Mouse (Mus musculus): Measurements from ENCODE around the gene Lrr1.
A peak's percentile ranks its signal among the peaks of the same experiment; 100 is the strongest.
"Not testable (repeated sequence)": the region's sequence is repeated elsewhere in the genome, so short reads cannot be mapped to it uniquely, and the experiment has no call there.

The Lrr1 gene

DNA sequence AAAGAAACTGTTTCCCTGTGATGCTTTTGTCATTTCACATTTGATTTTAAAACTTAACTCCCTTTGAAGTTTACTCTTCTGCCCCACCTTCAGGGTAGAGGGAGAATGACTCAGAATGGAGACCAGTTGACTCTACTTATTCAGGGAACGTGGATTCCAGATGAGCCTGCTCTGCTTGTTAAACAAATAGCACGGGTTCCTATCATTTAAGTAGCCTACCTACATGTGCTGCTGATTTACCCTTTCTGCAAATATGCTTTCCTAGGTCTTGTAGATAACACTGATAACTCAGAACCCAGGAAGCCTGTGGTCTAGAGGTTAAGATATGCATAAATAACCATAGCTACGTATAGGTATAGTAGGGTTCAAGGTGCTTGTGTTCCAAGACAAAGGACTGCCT is 3.7 kb upstream of the Lrr1 start:
- DNase-seq (ENCODE audit: low spot score) = no peak

DNA sequence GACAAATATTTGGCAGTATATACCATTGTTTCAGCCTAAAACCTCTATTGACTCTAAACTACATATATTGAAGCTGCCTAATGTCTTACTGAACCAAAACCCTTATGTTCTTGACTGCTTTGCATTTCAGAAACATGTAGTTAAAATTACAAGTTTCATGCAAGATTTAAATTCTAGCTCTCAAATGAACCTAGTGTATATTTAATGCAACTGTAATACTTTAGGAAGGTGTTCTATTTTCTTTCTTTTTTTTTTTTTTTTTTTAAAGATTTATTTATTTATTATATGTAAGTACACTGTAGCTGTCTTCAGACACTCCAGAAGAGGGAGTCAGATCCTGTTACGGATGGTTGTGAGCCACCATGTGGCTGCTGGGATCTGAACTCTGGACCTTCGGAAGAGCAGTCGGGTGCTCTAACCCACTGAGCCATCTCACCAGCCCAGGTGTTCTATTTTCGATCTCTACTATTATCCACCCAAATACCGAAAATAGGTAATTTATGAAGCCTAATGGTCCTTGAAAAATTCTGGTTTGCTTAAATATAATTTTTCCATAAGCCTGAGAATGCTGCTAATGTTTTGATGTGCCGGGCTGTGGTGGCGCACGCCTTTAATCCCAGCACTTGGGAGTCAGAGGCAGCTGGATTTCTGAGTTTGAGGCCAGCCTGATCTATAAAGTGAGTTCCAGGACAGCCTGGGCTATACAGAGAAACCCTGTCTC is 1.6 kb upstream of the Lrr1 start:
- DNase-seq (ENCODE audit: low spot score) = not testable (repeated sequence)

DNA sequence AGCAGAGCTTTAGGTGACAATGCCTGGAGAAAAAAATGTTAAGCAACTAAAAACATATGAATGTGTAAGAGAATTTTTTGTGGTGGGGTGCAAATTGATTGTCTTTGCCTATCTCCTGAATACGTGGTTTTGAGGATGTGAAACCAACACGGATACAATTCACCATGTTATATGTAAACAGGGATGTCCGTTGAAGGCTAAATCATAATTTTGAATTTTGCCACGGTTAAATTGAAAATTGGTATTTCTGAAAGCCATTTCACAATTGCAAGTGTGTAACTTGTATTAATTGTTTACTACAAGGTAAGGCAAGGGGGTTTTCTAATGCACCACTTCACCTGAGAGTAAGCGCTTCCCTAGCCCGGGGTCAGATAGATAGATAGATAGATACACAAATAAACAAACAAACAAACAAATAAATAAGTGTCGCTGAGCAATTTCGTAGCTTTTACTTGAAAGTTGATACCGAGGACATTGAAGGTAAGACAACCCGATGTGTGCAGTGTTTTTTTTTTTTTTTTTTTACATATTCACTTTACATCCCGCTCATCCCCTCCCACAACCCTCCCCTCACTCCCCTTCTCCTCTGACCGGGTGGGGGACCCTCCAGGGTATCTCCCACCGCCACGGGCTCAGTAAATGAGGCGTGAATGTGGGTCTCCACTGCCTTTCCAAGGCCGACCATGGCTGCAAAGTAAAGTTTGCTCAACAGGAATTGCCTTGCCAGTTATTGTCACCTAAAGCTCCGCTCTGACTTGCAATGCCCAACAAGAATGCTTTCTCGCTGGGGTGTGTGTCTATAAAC is 756 bp upstream of the Lrr1 start:
- DNase-seq (ENCODE audit: low spot score) = no peak

DNA sequence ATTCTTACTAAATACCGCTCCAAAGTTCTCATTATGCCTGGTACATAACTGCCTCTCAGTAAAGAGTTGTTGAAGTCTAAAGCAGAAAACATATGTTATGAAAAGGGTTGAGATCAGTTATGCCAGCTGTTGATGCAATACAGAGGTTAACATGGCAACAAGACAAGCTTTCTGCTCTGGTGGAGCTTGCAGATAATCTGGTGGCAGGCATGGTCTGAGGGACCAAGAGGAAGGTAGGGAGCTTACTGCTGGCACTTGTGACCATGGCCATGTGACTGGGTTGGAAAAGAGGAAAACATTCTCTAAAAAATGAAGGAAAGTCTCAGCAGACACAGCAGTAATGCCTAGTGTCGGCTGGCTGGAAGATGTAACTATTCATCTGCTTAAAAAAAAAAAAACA is 2.7 kb downstream of the Lrr1 start:
- no peak for DNase-seq (ENCODE audit: low spot score)

DNA sequence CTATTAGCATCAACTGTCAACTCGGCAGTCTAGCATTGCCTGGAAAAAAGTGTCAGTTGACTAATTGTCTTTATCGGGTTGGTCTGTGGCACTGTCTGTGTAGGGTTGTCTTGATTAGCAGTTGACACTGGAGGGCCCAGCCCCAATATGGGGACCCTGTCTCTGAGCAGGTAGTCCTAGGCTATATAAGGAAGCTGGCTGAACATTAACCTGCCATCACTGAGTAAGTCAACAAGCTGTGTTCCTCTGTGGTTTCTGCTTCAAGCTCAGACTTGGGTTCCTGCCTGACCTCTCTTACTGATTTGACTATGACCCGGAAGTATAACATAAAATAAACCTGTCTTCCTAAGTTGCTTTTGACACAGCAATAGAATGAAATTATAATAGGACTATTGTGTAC is 7.4 kb downstream of the Lrr1 start:
- DNase-seq (ENCODE audit: low spot score) = no peak

DNA sequence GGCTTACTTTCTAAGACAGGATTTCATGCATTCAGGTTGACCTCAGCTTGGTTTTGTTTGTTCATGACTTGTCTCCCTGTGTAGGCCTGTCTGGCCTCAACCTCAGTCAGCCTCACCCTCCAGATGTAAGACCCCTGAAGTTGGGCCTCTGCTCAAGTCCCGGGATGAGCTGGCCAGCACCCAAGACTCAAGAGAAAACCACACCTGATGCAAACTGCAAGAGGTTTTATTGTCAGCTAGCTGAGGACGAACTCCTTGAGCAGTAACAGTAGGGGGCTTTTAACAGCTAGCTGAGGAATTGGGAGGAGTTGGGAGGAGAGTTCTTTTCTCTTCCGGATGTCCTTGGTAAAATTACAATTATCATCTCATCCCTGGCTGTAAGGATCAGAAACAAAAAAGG is 8.9 kb downstream of the Lrr1 start:
- no peak for DNase-seq (ENCODE audit: low spot score)

DNA sequence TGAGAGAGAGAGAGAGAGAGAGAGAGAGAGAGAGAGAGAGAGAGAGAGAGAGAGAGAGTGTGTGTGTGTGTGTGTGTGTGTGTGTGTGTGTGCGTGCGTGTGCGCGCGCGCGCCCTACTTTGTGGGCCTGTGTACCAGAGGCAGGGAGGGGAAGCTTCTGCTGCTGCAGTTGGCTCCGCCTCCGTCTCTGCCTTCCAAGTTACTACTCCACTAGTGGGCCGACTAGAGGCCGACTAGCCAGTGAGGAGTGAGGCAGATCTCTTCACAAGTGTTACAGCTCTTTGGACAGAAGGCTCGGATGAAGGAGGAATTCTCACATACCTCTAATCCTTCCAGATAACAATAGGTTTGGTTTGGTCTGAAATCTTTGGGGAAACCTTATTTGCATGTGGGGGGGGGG is 10.8 kb downstream of the Lrr1 start:
- no peak for DNase-seq (ENCODE audit: low spot score)

DNA sequence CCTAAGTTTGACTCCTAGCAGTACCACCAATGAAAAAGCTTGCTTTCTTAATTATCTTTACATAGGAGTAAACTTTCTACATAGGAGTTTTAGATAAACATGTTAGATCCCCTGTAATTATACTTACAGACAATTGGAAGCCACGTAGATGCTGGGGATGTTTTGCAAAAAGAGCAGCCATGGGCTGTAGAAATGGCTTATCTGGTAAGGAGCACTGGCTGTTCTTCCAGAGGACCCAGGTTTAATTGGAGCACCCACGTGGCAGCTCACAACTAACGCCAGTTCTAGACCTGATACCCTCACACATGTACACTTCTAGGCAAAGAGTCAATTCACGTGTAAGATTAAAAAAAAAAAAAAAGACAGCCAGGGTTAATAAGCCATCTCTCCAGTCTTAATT is 13.2 kb downstream of the Lrr1 start:
- DNase-seq (ENCODE audit: low spot score) = no peak

DNA sequence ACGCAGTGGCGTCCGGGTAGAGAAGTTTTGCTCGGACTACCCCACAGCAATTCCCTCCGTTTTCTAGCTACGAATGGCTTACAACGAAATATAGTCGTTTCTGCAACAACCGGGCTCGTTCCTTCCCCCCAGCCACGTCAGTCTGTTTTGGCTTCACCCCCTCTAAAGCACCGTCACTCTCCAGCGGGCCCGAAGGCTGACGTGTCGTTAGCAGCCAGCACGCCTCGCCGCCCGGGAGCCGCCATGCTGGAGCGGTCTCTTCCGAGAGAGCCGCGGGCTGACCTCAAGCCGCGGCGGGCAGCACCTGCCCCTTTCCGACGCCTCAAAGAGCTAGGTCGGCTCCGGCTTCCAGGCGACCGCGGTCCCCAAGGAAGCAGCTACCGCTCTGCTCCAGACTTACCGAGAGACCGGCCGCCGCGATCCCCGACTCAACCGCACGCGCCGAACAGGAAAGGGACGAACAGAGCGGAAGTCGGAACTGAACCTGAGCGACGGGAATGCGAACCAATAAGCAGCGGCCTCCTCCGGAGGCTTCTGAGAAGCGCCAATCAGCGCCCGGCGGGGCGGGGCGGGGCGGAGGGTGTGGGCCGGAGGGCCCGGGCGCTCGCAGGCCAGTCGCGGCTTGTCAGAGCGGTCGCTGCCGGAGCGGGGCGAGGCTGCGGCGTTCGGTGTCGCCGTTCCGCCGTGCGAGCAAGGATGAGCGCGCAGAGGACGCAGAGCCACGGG is 15.1 kb downstream of the Lrr1 start, which contains the start of the genes Rpl36al and Mgat2:
TSS of gene Rpl36al (minus strand) at position 501 of the 726 bp plus-strand sequence.
TSS of gene Mgat2 (plus strand) at position 575 of the 726 bp plus-strand sequence.
- peak; percentile 99 for DNase-seq (ENCODE audit: low spot score)

DNA sequence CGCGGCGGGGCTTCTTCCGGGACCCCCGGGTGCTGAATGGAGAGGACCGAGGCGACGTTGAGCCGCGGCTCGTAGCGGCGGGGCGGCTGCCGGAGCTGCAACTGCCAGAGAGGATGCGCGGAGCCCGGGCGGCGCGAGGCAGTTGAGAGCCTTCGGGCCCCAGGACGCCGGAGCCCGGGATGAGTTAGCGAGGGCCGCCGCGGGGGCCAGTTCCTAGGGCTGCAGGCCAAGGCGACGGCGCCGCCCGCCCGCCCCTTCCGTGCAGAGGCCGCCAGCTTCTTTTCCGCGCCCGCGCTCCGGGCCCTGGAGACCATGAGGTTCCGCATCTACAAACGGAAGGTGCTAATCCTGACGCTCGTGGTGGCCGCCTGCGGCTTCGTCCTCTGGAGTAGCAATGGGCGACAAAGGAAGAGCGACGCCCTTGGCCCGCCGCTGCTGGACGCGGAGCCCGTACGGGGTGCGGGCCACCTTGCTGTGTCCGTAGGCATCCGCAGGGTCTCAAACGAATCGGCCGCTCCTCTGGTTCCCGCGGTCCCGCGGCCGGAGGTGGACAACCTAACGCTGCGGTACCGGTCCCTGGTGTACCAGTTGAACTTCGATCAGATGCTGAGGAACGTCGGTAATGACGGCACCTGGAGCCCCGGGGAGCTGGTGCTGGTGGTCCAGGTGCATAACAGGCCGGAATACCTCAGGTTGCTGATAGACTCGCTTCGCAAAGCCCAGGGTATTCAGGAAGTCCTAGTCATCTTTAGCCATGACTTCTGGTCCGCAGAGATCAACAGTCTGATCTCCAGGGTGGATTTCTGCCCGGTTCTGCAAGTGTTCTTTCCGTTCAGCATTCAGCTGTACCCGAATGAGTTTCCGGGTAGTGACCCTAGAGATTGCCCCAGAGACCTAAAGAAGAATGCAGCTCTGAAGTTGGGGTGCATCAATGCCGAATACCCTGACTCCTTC is 16.0 kb downstream of the Lrr1 start:
- peak; percentile 62 for DNase-seq (ENCODE audit: low spot score)

DNA sequence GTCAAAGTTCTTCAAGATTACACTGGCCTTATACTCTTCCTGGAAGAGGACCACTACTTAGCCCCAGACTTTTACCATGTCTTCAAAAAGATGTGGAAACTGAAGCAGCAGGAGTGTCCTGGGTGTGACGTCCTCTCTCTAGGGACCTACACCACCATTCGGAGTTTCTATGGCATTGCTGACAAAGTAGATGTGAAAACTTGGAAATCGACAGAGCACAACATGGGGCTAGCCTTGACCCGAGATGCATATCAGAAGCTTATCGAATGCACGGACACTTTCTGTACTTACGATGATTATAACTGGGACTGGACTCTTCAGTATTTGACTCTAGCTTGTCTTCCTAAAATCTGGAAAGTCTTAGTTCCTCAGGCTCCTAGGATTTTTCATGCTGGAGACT is 16.8 kb downstream of the Lrr1 start:
- no peak for DNase-seq (ENCODE audit: low spot score)

DNA sequence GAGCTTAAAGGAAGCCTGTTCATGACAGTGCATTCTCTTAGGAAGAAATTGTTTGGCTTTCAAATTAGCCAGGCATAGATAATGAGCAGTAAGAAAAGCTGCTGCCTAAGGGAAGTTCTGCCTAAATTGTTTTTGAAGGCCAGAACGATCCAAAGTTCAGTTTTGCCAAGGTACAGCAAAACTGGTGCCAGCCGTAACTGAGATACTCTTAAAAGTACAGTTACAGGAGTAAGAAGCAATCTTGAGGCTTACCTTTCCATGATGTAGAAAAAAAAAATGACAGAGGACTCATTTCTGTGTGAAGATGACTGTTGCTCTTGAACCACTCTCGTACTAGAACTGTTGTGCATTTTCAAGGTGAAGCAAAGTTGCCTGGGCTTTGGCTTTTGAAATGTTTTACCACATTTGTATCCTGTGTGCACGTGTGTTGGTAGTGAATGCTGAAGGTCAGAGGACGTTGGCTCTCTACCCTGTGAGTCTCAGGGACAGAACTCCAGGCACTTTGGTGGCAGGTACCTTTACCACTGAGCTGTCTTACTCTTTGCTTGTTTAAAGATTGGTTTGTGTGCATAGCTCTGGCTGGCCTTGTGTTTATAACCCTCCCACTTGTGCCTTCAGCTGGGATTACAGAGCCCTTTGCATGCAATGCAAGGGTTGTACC is 18.3 kb downstream of the Lrr1 start:
- DNase-seq (ENCODE audit: low spot score) = no peak

DNA sequence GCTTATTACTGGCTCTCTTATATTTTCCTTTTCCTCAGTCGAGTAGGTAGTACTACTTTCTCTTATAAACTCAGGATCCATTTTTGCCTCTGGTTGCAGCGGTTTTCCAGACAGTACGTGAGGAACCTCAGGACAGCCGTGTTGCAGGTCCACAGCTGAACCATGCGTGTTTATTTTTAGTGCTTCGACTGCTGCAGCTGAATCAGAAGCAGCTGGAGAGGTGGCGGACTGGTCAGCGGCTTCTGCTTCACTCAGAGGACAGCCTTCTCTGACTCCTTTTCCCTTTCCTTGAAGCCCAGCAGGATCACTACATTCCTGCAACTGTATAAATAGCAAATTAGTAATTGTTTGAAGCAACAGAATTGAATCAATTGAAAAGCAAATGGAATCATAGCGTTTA is 21.5 kb downstream of the Lrr1 start:
- DNase-seq (ENCODE audit: low spot score) = no peak

DNA sequence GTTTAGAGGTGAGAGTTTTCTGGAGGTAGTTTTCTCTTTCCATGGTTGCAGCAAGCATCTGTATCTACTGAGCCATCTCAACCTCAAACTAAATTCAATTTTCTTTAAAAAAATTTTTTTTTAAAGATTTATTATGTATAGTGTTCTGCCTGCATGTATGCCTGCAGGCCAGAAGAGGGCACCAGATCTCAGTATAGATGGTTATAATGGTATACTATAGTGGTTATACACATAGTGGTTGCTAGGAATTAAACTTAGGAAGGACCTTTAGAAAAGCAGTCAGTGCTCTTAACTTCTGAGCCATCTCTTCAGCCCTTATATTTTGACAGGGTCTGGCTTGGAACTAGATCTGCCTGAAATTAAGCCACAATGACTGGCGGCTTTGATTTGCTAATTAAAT is 21.9 kb downstream of the Lrr1 start:
- no peak for DNase-seq (ENCODE audit: low spot score)

DNA sequence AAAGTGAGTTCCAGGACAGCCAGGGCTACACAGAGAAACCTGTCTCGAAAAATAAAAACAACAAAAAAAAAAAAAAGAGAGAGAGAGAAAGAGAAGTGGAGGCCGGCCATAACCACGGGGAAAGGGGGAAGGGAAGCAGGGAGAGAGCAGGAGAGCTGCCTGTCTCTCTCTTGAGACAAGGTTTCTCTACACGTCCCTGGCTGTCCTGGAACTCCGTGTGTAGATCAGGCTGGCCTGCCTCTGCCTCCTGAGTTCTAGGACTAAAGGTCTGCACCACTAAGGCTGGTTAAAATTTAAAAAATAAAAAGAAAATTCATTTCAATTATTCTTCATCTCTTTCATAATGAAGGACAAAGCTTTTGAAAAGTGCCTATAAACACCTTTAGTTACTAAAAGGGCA is 22.8 kb downstream of the Lrr1 start:
- DNase-seq (ENCODE audit: low spot score) = no peak

DNA sequence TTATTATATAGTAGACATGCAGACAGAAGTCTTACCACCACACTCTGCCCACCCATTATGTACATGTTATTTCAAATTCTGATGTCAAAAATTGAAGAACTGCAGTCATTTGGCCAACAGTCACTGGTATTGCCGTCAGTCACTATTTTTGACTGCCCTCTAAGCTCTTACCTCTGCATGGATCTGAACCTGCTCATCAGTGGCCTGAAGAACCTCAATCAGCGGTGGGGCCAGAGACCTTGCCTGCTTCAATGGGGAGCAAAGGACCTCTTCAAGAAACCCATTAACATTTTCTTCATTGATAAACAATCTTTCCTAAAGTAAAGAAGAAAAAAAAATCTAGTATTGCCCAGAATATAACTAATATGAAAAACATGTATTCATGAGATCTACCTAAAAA is 24.0 kb downstream of the Lrr1 start:
- DNase-seq (ENCODE audit: low spot score) = no peak

DNA sequence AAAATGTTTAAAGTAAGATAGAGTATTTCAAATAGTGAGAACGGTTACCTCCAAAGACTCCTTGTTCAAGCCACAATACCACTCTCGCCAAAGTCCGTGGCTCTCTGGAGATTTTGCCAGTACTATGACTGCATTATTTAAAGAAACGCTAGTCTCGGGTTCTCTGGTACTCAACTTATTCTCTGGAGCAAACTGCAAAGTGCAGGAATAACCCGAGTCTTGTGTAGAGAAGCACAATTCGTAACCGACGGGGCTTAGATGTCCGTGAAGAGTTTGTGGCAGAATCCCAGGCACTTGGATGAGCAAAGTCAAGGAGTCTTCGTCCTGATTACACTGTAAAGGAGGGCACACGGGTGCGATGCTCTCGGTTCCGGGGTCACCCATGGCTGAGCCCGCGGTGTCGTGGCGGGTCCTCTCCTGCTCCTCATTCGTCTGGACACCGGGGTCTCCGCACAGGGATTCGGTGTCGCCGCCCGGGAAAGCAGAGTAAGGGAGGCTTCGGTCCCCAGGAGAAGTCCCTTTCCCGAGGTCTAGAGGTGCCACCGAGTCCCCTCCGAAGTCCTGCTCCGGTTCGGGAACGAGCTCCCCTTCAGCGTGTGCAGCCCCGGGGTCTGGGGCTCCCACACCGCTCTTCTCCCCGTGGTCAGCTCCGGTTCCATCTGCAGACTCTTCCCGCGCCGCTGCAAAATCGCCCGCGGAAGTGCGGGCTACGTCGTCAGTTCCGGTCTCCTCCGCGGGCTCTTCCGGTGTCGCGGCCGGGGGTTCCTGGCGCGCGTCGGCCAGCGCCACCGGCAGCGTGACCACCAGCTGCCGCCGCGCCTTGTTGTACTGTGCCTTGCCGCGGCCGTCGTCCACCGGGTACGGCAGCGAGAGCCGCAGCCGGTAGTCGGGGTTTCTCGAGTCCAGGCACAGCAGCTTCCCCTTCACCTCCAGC is 28.1 kb downstream of the Lrr1 start, which contains the start of gene Gm49383:
TSS of gene Gm49383 (minus strand) at position 661 of the 934 bp plus-strand sequence.
- DNase-seq (ENCODE audit: low spot score) = peak; percentile 68

DNA sequence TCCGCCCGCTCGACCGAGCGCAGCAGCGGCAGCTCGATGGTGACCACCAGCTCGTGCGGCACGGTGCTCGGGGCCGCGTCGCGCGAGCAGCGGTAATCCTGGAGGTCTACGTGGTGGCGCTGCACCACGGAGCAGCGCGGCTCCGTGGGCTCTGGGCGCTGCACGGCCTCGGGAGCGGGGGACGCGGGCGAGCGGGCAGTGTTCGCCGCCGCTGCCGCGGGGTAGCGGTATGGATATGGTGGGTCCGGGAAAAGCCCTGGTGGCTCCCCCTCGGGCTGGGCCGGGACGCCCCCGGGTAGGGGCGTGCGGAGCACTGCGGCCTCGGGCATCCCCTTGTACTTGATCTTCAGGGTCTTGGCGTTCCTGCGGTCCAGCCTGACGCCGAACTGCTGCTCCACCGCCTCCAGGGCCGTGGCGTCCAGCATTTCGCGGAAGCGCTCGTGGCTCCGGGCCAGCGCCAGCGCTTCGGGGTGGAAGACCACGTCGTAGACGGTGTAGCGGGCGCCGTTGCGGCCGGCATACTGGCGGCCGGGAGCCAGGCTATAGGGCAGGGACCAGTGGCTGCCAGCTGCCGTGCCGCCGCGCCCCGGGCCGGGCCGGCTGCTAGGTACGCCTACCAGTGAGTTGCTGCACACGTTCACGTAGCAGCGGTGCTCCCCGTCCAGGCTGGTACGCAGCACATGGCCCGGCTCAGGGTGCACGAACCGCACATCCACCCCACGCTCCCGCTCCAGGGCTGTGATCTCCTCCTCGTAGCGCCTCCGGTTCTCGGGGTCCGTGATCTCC is 29.0 kb downstream of the Lrr1 start:
- DNase-seq (ENCODE audit: low spot score) = peak; percentile 65

DNA sequence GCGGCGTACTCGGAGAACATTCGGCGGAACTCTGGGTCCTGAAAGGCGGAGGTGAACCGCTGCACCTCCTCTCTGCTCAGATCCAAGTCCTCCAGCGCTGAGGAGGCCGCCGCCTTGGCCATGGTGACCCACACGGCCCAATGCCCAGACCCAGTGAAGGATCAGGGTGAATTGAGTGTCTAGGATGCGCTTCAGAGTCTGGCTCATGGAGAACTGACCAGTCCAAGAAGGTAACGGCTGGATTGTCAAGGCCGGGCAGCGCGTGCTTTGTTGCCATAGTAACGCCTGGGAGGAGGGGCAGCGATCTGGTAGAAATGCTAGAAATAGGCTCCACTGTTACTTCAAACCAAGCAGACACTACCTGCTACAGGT is 29.5 kb downstream of the Lrr1 start, which contains the start of gene Dnaaf2:
TSS of gene Dnaaf2 (minus strand) at position 266 of the 372 bp plus-strand sequence.
- peak; percentile 76 for DNase-seq (ENCODE audit: low spot score)

All from ovary, postnatal 36 days (tissue).